Mouse (Mus musculus) neural tube, embryonic 14.5 days (tissue): Measurements from ENCODE around the gene Gm29666. TPM values are rescaled to one million over a fixed set of nuclear protein-coding genes. Genes with fewer than 3 reads are reported as not detected.

ENCODE experiments used
- ATAC-seq: fragments of 200-750 bp; cut with Nextera tagmentation; 2 replicates; pipeline ENCODE4 v1.8.0; 2017; ENCODE audit warnings: low read depth, mild to moderate bottlenecking, moderate TSS enrichment, moderate library complexity
- H3K27ac ChIP-seq: fragments of 300-500 bp; sonication (generic); 2 replicates; pipeline ENCODE4 v1.5.1; 2014; ENCODE audit warnings: low read depth, mild to moderate bottlenecking, control low read depth, low read length, moderate library complexity, mixed read lengths
- H3K27me3 ChIP-seq: fragments of 300-500 bp; sonication (generic); 2 replicates; pipeline ENCODE4 v1.6.1; 2014; ENCODE audit warnings: low read length; ENCODE audit not compliant: control insufficient read depth, insufficient read depth
- H3K36me3 ChIP-seq: fragments of 300-500 bp; sonication (generic); 2 replicates; pipeline ENCODE4 v1.6.1; 2014; ENCODE audit warnings: low read length, mixed read lengths; ENCODE audit not compliant: control insufficient read depth, insufficient read depth
- H3K4me1 ChIP-seq: fragments of 300-500 bp; sonication (generic); 2 replicates; pipeline ENCODE4 v1.6.1; 2014; ENCODE audit warnings: low read length; ENCODE audit not compliant: control insufficient read depth, insufficient read depth
- H3K4me2 ChIP-seq: fragments of 300-500 bp; sonication (generic); 2 replicates; pipeline ENCODE4 v1.6.1; 2014; ENCODE audit warnings: mild to moderate bottlenecking, low read depth, low read length, control low read depth
- H3K4me3 ChIP-seq: fragments of 300-500 bp; sonication (generic); 2 replicates; pipeline ENCODE4 v1.5.1; 2014; ENCODE audit warnings: low read depth, low read length, control low read depth, mixed read lengths
- H3K9ac ChIP-seq: fragments of 300-500 bp; sonication (generic); replicated peaks from 2 replicates; pipeline ENCODE4 v1.6.1; 2014; ENCODE audit warnings: low read depth, mild to moderate bottlenecking, control low read depth, low read length, mixed read lengths
- H3K9me3 ChIP-seq: fragments of 300-500 bp; sonication (generic); 2 replicates; pipeline ENCODE4 v1.6.1; 2016; ENCODE audit warnings: low read length; ENCODE audit not compliant: control insufficient read depth
- WGBS: fragments of 180-500 bp; shearing (Covaris S2); extraction: QIAGEN DNeasy Blood & Tissue Kit; methylation state at CpG from one replicate; pipeline ENCODE4 v1.1.7; 2014; 5-methylcytosine and 5-hydroxymethylcytosine counted together
- polyA plus RNA-seq: library from polyadenylated mRNA; unstranded; fragments of >200 nt; fragmentation: Nextera tagmentation; extraction: Ambion mirVana; gene quantifications from 2 replicates; pipeline ENCODE4 v1.2.1, GENCODE M21; 2014

Gm29666 gene
- polyA plus RNA-seq, result 0.75 and 0.96 TPM in 2 replicates

GRCm38 (mm10) chr15:84919938-84920337 lies at the start of gene Gm29666:
Gene Gm29666 (minus strand): TSS chr15:84920038.
- WGBS, result 94% methylated on average over 3 of the region's 3 CpGs
- Histone ChIP-seq H3K9me3 (no peaks in the 10 kb centered on the region), H3K27ac (no peak within 1 kb of the TSS), H3K27me3 (no peaks in the 10 kb centered on the region), H3K4me1 (peaks cover 16% of the 10 kb centered on the region; the same call in 1 of the 2 replicates), H3K9ac (no peak within 1 kb of the TSS), H3K4me3 (no peak within 1 kb of the TSS), H3K4me2 (no peak within 1 kb of the TSS), H3K36me3 (no peaks in the 10 kb centered on the region)
- no peak for ATAC-seq

GRCm38 (mm10) chr15:84968534-84968933 lies 48.7 kb upstream of the Gm29666 start:
- WGBS, result 92% methylated on average over 4 of the region's 4 CpGs
- Histone ChIP-seq H3K36me3 (no peaks in the 10 kb centered on the region), H3K9ac (no peak overlapping the region), H3K4me1 (peaks cover 6% of the 10 kb centered on the region), H3K4me2 (no peak overlapping the region), H3K27ac (no peak overlapping the region), H3K4me3 (no peak overlapping the region), H3K9me3 (no peaks in the 10 kb centered on the region), H3K27me3 (no peaks in the 10 kb centered on the region)
- ATAC-seq, result no peak

GRCm38 (mm10) chr15:84965575-84966360 lies 45.9 kb upstream of the Gm29666 start:
- Histone ChIP-seq H3K36me3 (no peaks in the 10 kb centered on the region), H3K4me1 (peaks cover 2% of the 10 kb centered on the region), H3K4me2 (no peak overlapping the region), H3K9ac (no peak overlapping the region), H3K27ac (no peak overlapping the region), H3K9me3 (no peaks in the 10 kb centered on the region), H3K4me3 (no peak overlapping the region), H3K27me3 (no peaks in the 10 kb centered on the region)
- no peak for ATAC-seq
- WGBS, result 64% methylated on average over 7 of the region's 7 CpGs

GRCm38 (mm10) chr15:84964771-84965170 lies 44.9 kb upstream of the Gm29666 start:
- H3K9ac ChIP-seq, result no peak overlapping the region
- no peaks in the 10 kb centered on the region for H3K36me3 ChIP-seq
- no peak for ATAC-seq
- H3K27ac ChIP-seq, result no peak overlapping the region
- no peak overlapping the region for H3K4me2 ChIP-seq
- WGBS, result 79% methylated on average over 5 of the region's 5 CpGs
- no peaks in the 10 kb centered on the region for H3K27me3 ChIP-seq
- no peak overlapping the region for H3K4me3 ChIP-seq
- peaks cover 9% of the 10 kb centered on the region for H3K4me1 ChIP-seq
- no peaks in the 10 kb centered on the region for H3K9me3 ChIP-seq

- Histone ChIP-seq H3K4me3 (no peak overlapping the region), H3K9me3 (no peaks in the 10 kb centered on the region), H3K4me2 (no peak overlapping the region), H3K27ac (no peak overlapping the region), H3K27me3 (no peaks in the 10 kb centered on the region), H3K36me3 (no peaks in the 10 kb centered on the region; the same call in 1 of the 2 replicates), H3K9ac (no peak overlapping the region), H3K4me1 (peaks cover 27% of the 10 kb centered on the region)
- WGBS, result 82% methylated on average over 2 of the region's 2 CpGs
- no peak for ATAC-seq
Observed at GRCm38 (mm10) chr15:84962518-84962917, 42.7 kb upstream of the Gm29666 start.

GRCm38 (mm10) chr15:84960692-84961091 lies 40.9 kb upstream of the Gm29666 start:
- H3K27me3 ChIP-seq, result no peaks in the 10 kb centered on the region
- no peaks in the 10 kb centered on the region for H3K9me3 ChIP-seq
- H3K4me1 ChIP-seq, result peaks cover 27% of the 10 kb centered on the region
- no peak for ATAC-seq
- no peak overlapping the region for H3K4me3 ChIP-seq
- H3K4me2 ChIP-seq, result peak overlapping the region; percentile 26
- H3K9ac ChIP-seq, result peak overlapping the region; percentile 37
- peak overlapping the region; percentile 69 for H3K27ac ChIP-seq
- WGBS, result 18% methylated on average over 8 of the region's 8 CpGs
- H3K36me3 ChIP-seq, result peaks cover under 1% of the 10 kb centered on the region

GRCm38 (mm10) chr15:84959891-84960290 lies 40.1 kb upstream of the Gm29666 start:
- Histone ChIP-seq H3K9me3 (no peaks in the 10 kb centered on the region), H3K36me3 (peaks cover 8% of the 10 kb centered on the region), H3K27me3 (no peaks in the 10 kb centered on the region), H3K27ac (no peak overlapping the region), H3K4me2 (no peak overlapping the region), H3K4me1 (peaks cover 27% of the 10 kb centered on the region), H3K9ac (no peak overlapping the region), H3K4me3 (no peak overlapping the region)
- 88% methylated on average over 6 of the region's 6 CpGs for WGBS
- ATAC-seq, result no peak

- Histone ChIP-seq H3K36me3 (peaks cover 19% of the 10 kb centered on the region), H3K4me3 (no peak overlapping the region), H3K9me3 (no peaks in the 10 kb centered on the region), H3K4me2 (no peak overlapping the region), H3K27me3 (no peaks in the 10 kb centered on the region), H3K4me1 (peaks cover 27% of the 10 kb centered on the region), H3K9ac (no peak overlapping the region), H3K27ac (peak overlapping the region; percentile 34; the same call in 1 of the 2 replicates)
- WGBS, result 79% methylated on average over 3 of the region's 3 CpGs
- no peak for ATAC-seq
Observed at GRCm38 (mm10) chr15:84958331-84958730, 38.5 kb upstream of the Gm29666 start.

GRCm38 (mm10) chr15:84957851-84958250 lies 38.0 kb upstream of the Gm29666 start:
- no peak overlapping the region for H3K4me2 ChIP-seq
- no peaks in the 10 kb centered on the region for H3K27me3 ChIP-seq
- no peak overlapping the region for H3K4me3 ChIP-seq
- H3K4me1 ChIP-seq, result peaks cover 27% of the 10 kb centered on the region
- peak overlapping the region; percentile 34; the same call in 1 of the 2 replicates for H3K27ac ChIP-seq
- WGBS, result 28% methylated on average over 3 of the region's 3 CpGs
- H3K9ac ChIP-seq, result no peak overlapping the region
- ATAC-seq, result peak; percentile 76; the same call in 1 of the 2 replicates
- H3K36me3 ChIP-seq, result peaks cover 24% of the 10 kb centered on the region
- no peaks in the 10 kb centered on the region for H3K9me3 ChIP-seq
